Mouse (Mus musculus): ENCODE results near the gene Cul4b. TPM values are rescaled to one million over a fixed set of nuclear protein-coding genes. Genes with fewer than 3 reads are reported as not detected.

Gene Cul4b
- 22.5 and 23.7 TPM in 2 replicates for polyA plus RNA-seq (2015; fragmentation: Nextera tagmentation; extraction: Ambion mirVana)

DNA sequence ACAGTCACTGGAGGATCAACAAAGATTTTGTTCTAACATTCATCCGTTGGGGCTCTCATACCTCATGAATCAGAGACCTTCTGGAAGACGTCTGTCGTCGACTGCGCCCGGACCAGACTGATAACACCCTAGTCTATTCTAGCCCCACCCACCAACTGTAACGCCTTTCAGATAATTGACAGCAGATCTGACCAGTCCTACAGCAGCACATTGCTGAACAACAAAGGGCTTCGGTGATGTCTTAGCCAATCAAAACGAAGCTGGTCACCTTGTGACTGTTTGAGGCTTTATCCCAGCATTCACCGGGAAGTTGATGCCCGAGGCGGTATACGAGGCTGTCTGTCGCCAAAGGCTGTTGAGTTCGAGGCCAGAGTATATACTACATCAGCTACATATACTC, at the start of gene Cul4b:
TSS of gene Cul4b (minus strand) at position 119 of the 400 bp plus-strand sequence.
- Histone ChIP-seq H3K9me3 (replicated peaks) (no peaks in the 10 kb centered on the region), H3K4me3 (replicated peaks) (no peak within 1 kb of the TSS), H3K4me2 (replicated peaks) (no peak within 1 kb of the TSS), H3K27me3 (no peaks in the 10 kb centered on the region), H3K36me3 (no peaks in the 10 kb centered on the region), H3K4me1 (no peaks in the 10 kb centered on the region), H3K9ac (no peak within 1 kb of the TSS), H3K27ac (replicated peaks) (no peak within 1 kb of the TSS)
- ATAC-seq (ENCODE audit: insufficient number of reproducible peaks, low FRiP score, low TSS enrichment, low read depth): no peak
- WGBS: 90% methylated on average over 15 of the region's 15 CpGs

DNA sequence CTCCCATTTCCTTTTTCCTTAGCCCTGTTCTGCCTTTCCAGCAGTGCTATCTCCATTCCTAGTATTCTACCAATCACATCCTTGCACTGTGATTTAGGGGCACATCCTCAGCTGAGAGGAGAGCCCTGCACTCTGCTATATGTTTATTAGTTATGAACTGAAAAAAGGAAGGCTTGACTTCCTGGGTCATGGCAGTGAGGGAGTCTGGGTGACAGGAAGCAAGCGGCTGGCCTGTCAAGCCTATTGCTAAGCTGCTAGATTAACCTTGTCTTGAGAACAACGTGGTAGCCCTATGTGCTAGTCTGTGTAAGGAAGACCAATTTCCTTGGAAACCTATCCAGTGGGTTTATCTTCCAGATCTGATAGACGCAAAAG, 25.0 kb upstream of the Cul4b start:
- peak; percentile 24; the same call in 1 of the 2 replicates for ATAC-seq (ENCODE audit: insufficient number of reproducible peaks, low FRiP score, low TSS enrichment, low read depth)
- no peaks in the 10 kb centered on the region for H3K36me3 ChIP-seq
- H3K27me3 ChIP-seq: no peaks in the 10 kb centered on the region
- H3K4me1 ChIP-seq: no peaks in the 10 kb centered on the region
- no peaks in the 10 kb centered on the region for H3K9me3 ChIP-seq (replicated peaks)
- H3K9ac ChIP-seq: peak overlapping the region; percentile 23; the same call in 1 of the 2 replicates
- H3K4me2 ChIP-seq (replicated peaks): peak overlapping the region; percentile 49
- WGBS: 14% methylated on average over 3 of the region's 3 CpGs
- peak overlapping the region; percentile 80 for H3K27ac ChIP-seq (replicated peaks)
- peak overlapping the region; percentile 51 for H3K4me3 ChIP-seq (replicated peaks)

- ATAC-seq (ENCODE audit: insufficient number of reproducible peaks, low FRiP score, low TSS enrichment, low read depth): peak; percentile 80
- H3K36me3 ChIP-seq: no peaks in the 10 kb centered on the region
- H3K4me1 ChIP-seq: no peaks in the 10 kb centered on the region
- H3K4me2 ChIP-seq (replicated peaks): peak within 1 kb of the TSS; percentile 49
- peak within 1 kb of the TSS; percentile 23; the same call in 1 of the 2 replicates for H3K9ac ChIP-seq
- 16% methylated on average over 26 of the region's 26 CpGs for WGBS
- no peaks in the 10 kb centered on the region for H3K9me3 ChIP-seq (replicated peaks)
- peak within 1 kb of the TSS; percentile 80 for H3K27ac ChIP-seq (replicated peaks)
- peak within 1 kb of the TSS; percentile 51 for H3K4me3 ChIP-seq (replicated peaks)
- no peaks in the 10 kb centered on the region for H3K27me3 ChIP-seq
Observed at GRCm38 (mm10) chrX:38600177-38600994, 24.4 kb upstream of the Cul4b start, which contains the start of gene Mcts1. Gene Mcts1, plus strand, starts transcription at chrX:38600578.

GRCm38 (mm10) chrX:38593180-38593889, 17.3 kb upstream of the Cul4b start:
- H3K36me3 ChIP-seq: no peaks in the 10 kb centered on the region
- no peak overlapping the region for H3K4me2 ChIP-seq (replicated peaks)
- H3K27ac ChIP-seq (replicated peaks): no peak overlapping the region
- no peak overlapping the region for H3K9ac ChIP-seq
- no peak overlapping the region for H3K4me3 ChIP-seq (replicated peaks)
- H3K4me1 ChIP-seq: no peaks in the 10 kb centered on the region
- no peak for ATAC-seq (ENCODE audit: insufficient number of reproducible peaks, low FRiP score, low TSS enrichment, low read depth)
- WGBS: 52% methylated on average over 5 of the region's 5 CpGs
- H3K27me3 ChIP-seq: no peaks in the 10 kb centered on the region
- no peaks in the 10 kb centered on the region for H3K9me3 ChIP-seq (replicated peaks)

GRCm38 (mm10) chrX:38591749-38592148, 15.8 kb upstream of the Cul4b start:
- no peaks in the 10 kb centered on the region for H3K36me3 ChIP-seq
- no peaks in the 10 kb centered on the region for H3K9me3 ChIP-seq (replicated peaks)
- no peak overlapping the region for H3K9ac ChIP-seq
- ATAC-seq (ENCODE audit: insufficient number of reproducible peaks, low FRiP score, low TSS enrichment, low read depth): no peak
- no peak overlapping the region for H3K4me3 ChIP-seq (replicated peaks)
- no peaks in the 10 kb centered on the region for H3K4me1 ChIP-seq
- no peak overlapping the region for H3K4me2 ChIP-seq (replicated peaks)
- H3K27me3 ChIP-seq: no peaks in the 10 kb centered on the region
- no peak overlapping the region for H3K27ac ChIP-seq (replicated peaks)
- WGBS: 81% methylated on average over 3 of the region's 3 CpGs

GRCm38 (mm10) chrX:38589827-38590226, 13.8 kb upstream of the Cul4b start:
- no peak overlapping the region for H3K4me2 ChIP-seq (replicated peaks)
- ATAC-seq (ENCODE audit: insufficient number of reproducible peaks, low FRiP score, low TSS enrichment, low read depth): no peak
- 33% methylated on average over 4 of the region's 4 CpGs for WGBS

GRCm38 (mm10) chrX:38583261-38583660, 7.3 kb upstream of the Cul4b start:
- no peak for ATAC-seq (ENCODE audit: insufficient number of reproducible peaks, low FRiP score, low TSS enrichment, low read depth)
- no peak overlapping the region for H3K27ac ChIP-seq (replicated peaks)
- H3K4me3 ChIP-seq (replicated peaks): no peak overlapping the region
- no peaks in the 10 kb centered on the region for H3K9me3 ChIP-seq (replicated peaks)
- H3K4me2 ChIP-seq (replicated peaks): no peak overlapping the region
- H3K27me3 ChIP-seq: no peaks in the 10 kb centered on the region
- H3K36me3 ChIP-seq: no peaks in the 10 kb centered on the region
- no peak overlapping the region for H3K9ac ChIP-seq
- H3K4me1 ChIP-seq: no peaks in the 10 kb centered on the region

More at GRCm38 (mm10) chrX:38589827-38590226, 13.8 kb upstream of the Cul4b start:
- Histone ChIP-seq H3K27me3 (no peaks in the 10 kb centered on the region), H3K4me3 (replicated peaks) (no peak overlapping the region), H3K9me3 (replicated peaks) (no peaks in the 10 kb centered on the region), H3K36me3 (no peaks in the 10 kb centered on the region), H3K4me1 (no peaks in the 10 kb centered on the region), H3K27ac (replicated peaks) (no peak overlapping the region), H3K9ac (no peak overlapping the region)

- no peaks in the 10 kb centered on the region for H3K4me1 ChIP-seq
- no peak overlapping the region for H3K9ac ChIP-seq
- ATAC-seq (ENCODE audit: insufficient number of reproducible peaks, low FRiP score, low TSS enrichment, low read depth): no peak
- 88% methylated on average over 1 of the region's 1 CpGs for WGBS
- H3K27ac ChIP-seq (replicated peaks): no peak overlapping the region
- no peaks in the 10 kb centered on the region for H3K9me3 ChIP-seq (replicated peaks)
- H3K4me2 ChIP-seq (replicated peaks): no peak overlapping the region
- no peaks in the 10 kb centered on the region for H3K27me3 ChIP-seq
- H3K36me3 ChIP-seq: no peaks in the 10 kb centered on the region
- no peak overlapping the region for H3K4me3 ChIP-seq (replicated peaks)
Observed at GRCm38 (mm10) chrX:38581140-38581539, 5.1 kb upstream of the Cul4b start.

DNA sequence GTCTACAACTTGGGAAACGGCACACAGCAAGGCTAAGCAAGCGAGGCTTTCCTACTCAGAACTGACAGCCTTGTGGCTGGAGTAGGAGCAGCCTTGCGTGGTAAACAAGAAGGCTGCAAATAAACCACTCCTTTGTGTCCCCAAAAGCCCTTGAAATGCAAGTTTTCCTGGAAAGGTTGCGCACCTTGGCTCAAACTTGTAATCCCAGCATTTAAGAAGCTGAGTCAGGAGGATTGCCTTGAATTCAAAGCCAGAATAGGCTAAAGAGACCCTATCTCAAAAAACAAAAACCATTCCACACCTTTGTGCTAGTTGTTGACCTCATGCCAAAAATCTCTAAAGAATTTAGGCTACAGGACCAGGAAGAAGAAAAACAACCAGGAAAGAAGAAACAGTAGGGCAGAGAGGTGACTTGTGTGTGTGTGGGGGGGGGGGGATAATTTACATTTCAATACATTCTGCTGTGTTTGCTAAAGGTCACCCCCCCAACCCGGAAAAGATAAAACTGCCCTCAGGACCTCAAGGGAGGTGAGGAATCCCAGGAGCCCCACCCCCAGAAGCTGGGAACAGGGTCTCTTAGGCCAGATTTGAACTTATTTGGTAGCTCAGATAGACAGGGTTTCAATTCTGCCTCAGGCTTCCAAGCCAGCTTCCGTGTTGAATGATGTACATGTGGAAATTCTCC, 9.3 kb downstream of the Cul4b start:
- Histone ChIP-seq H3K36me3 (no peaks in the 10 kb centered on the region), H3K9me3 (replicated peaks) (no peaks in the 10 kb centered on the region), H3K4me2 (replicated peaks) (no peak overlapping the region), H3K4me3 (replicated peaks) (no peak overlapping the region), H3K9ac (no peak overlapping the region), H3K27ac (replicated peaks) (no peak overlapping the region), H3K4me1 (no peaks in the 10 kb centered on the region), H3K27me3 (no peaks in the 10 kb centered on the region)
- WGBS: 69% methylated on average over 6 of the region's 6 CpGs
- no peak for ATAC-seq (ENCODE audit: insufficient number of reproducible peaks, low FRiP score, low TSS enrichment, low read depth)

GRCm38 (mm10) chrX:38565176-38565542, 10.8 kb downstream of the Cul4b start:
- Histone ChIP-seq H3K36me3 (0 out of 2 replicates have a peak, but pooled peaks cover 4% of the 10 kb centered on the region), H3K9ac (peak overlapping the region; percentile 35), H3K4me3 (replicated peaks) (peak overlapping the region; percentile 56), H3K27me3 (no peaks in the 10 kb centered on the region), H3K4me1 (no peaks in the 10 kb centered on the region), H3K4me2 (replicated peaks) (peak overlapping the region; percentile 55), H3K9me3 (replicated peaks) (no peaks in the 10 kb centered on the region), H3K27ac (replicated peaks) (peak overlapping the region; percentile 97)
- ATAC-seq (ENCODE audit: insufficient number of reproducible peaks, low FRiP score, low TSS enrichment, low read depth): no peak
- 23% methylated on average over 8 of the region's 8 CpGs for WGBS

Measured in embryonic facial prominence, embryonic 15.5 days (tissue).